Mouse (Mus musculus) bone marrow, adult 2 months (tissue): ENCODE measurements around the gene Slc25a20. TPM values are rescaled to one million over a fixed set of nuclear protein-coding genes. Genes with fewer than 3 reads are reported as not detected.

Source experiments
- H3K27ac ChIP-seq: fragments of 200-500 bp; 2 replicates; pipeline ENCODE4 v1.5.1; 2012; ENCODE audit warnings: low read depth, mild to moderate bottlenecking, control low read depth, inconsistent platforms, low read length; ENCODE audit not compliant: control insufficient read depth, poor library complexity, insufficient read depth
- H3K4me1 ChIP-seq: fragments of 200-500 bp; 2 replicates; pipeline ENCODE4 v1.6.1; 2011; ENCODE audit warnings: low read length; ENCODE audit not compliant: control insufficient read depth, insufficient read depth
- H3K4me3 ChIP-seq: fragments of 200-500 bp; replicated peaks from 2 replicates; pipeline ENCODE3; 2011; ENCODE audit warnings: mild to moderate bottlenecking, low read depth, low read length, control low read depth; ENCODE audit not compliant: control insufficient read depth
- CTCF ChIP-seq: fragments of 200-500 bp; IDR thresholded peaks from 2 replicates; pipeline ENCODE4 v1.5.1; 2011; ENCODE audit warnings: low read length, control low read depth; ENCODE audit not compliant: control insufficient read depth, insufficient read depth
- POLR2A ChIP-seq: fragments of 200-500 bp; IDR thresholded peaks from 2 replicates; pipeline ENCODE4 v1.6.1; 2011; ENCODE audit warnings: low read depth, mild to moderate bottlenecking, control low read depth, low read length, borderline replicate concordance; ENCODE audit not compliant: control insufficient read depth
- WGBS: fragments of 180-500 bp; shearing (Covaris S2); methylation state at CpG from one replicate; pipeline ENCODE4 v1.1.7; 2018; 5-methylcytosine and 5-hydroxymethylcytosine counted together
- polyA plus RNA-seq: library from polyadenylated mRNA; stranded (reverse); fragments of >200 nt; gene quantifications from 2 replicates; pipeline ENCODE4 v1.2.4, GENCODE M21; 2011; ENCODE audit warnings: low replicate concordance; ENCODE audit not compliant: missing spikeins, insufficient read depth, insufficient read length

The Slc25a20 gene
- polyA plus RNA-seq: 8.4 and 13.7 TPM in 2 replicates

DNA sequence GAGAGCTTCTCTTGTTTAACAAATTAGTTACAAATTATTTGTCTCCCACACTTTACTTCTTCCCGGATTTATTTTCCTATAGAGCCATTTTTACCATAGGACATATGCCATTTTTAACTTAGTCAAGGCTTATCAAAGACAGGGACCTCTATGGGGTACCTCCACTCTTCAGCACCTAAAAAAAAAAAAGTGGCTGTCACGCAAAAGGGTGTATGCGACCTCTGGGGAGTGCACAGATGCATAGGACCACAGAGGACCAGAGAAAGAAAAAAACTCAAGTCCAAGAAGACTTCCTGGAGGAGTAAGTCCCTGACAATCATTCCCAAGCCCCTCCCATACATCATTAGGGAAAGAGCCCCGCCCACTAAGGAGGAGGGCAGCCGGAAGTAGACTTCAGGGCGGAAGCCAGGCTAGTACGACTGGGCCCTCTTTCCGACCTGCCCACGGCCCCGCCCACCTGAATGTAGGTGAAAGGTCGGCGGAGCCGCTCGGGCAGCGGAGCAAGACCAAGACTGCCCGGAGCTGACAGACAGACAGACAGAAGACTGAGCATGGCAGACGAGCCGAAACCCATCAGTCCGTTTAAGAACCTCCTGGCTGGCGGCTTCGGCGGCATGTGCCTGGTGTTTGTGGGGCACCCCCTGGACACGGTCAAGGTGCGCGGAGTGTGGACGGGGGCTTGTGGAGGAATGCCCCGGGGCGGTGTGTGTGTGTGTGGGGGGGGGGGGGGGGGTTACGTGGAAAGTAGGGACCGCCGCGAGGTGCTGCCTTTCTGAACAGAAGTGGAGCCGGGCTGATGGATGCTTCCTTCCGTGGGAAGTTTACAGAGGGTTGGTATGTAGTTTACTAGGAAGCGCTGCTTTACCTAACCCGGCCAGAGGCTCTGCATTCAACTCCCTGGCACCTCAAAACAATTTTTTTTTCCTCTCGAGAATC lies at the start of gene Slc25a20:
Slc25a20 (plus strand) TSS at position 412 of the 936 bp plus-strand sequence.
- Histone ChIP-seq H3K4me1 (peaks cover 2% of the 10 kb centered on the region; the same call in 1 of the 2 replicates), H3K4me3 (peak within 1 kb of the TSS; percentile 85), H3K27ac (peak within 1 kb of the TSS; percentile 52; the same call in 1 of the 2 replicates)
- peak; percentile 11; the same call in 1 of the 2 replicates for TF ChIP-seq CTCF
- peak; percentile 53; the same call in 1 of the 2 replicates for TF ChIP-seq POLR2A
- whole genome bisulfite sequencing: 2% methylated on average over 33 of the region's 37 CpGs

DNA sequence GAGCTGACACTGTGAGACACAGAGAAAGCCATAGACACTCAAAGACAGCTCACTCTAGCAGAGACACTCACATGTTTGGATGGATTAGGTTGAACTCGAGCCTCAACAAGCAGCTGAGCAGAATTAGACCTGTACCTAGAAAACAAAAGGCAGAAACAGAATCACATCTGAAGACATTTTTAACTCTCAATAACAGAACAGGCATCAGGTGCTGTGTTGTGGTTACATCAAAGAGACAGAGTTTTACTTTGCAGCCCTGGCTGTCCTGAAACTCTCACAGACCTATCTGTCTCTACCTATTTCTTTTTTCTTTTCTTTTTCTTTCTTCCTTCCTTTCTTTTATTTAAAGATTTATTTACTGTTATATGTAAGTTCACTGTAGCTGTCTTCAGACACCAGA lies 44.6 kb upstream of the Slc25a20 start:
- no peak overlapping the region for H3K27ac ChIP-seq
- no peaks in the 10 kb centered on the region for H3K4me1 ChIP-seq
- WGBS: 90% methylated on average over 1 of the region's 1 CpGs
- no peak overlapping the region for H3K4me3 ChIP-seq
- TF ChIP-seq CTCF (no peak), POLR2A (no peak)

DNA sequence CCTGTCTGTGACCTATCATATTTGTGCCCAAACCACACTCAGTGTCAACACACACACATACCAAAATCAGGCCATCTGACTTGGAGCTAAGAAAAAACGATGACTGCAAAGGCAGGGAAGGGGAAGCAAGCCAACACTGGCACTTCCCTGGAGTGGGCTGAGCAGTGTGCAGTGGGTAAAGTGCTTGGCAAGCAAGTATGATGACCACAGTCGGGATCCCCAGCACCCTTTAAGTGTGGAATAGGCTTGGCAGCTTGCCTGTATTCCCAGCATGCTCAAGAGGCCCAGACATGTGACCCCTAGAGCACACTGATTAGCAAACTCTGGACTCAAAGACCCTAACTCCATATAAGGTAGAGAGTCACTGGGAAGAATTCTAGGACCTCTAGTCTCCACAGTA lies 35.4 kb upstream of the Slc25a20 start:
- WGBS: 63% methylated on average over 2 of the region's 2 CpGs
- Histone ChIP-seq H3K27ac (no peak overlapping the region), H3K4me1 (no peaks in the 10 kb centered on the region), H3K4me3 (no peak overlapping the region)
- TF ChIP-seq CTCF (no peak), POLR2A (no peak)

DNA sequence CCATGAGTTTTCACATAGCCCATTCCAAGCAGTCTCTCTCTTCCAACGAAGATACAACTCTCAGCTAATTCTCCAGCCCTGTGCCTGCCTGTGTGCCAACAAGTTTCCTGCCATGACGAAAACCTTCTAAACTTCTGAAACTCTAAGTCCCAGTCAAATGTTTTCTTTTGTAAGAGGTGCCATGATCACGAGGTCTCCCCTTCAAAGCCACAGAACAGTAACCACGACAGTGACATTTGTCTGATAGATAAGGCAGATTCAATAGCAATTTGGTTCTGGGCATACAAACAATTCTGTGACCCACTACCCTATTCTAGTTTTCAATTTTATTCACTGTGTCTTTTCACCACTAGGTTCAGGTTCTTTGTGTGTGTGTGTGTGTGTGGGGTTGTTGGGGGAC lies 33.7 kb upstream of the Slc25a20 start:
- 22% methylated on average over 4 of the region's 4 CpGs for WGBS
- TF ChIP-seq POLR2A (no peak), CTCF (no peak)
- Histone ChIP-seq H3K4me3 (no peak overlapping the region), H3K4me1 (no peaks in the 10 kb centered on the region), H3K27ac (no peak overlapping the region)

DNA sequence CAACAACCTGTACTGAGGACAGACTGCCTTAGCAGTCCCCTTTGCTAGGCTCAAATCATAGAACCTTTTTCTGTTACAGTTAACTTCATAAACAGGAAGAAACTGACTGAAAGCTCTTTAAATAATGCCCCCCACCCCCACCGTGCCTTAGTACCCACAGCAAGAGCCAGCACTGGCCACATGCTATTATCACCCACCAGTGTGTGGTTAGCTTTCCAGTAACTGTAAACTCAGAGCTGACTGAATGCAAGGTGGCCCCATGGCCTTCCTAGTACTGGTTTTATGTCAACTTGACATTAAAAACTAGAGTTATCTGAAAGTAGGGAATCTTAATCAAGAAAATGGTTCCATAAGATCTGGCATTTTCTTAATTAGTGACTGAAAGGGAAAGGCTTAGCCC lies 31.2 kb upstream of the Slc25a20 start:
- Histone ChIP-seq H3K4me3 (no peak overlapping the region), H3K27ac (no peak overlapping the region), H3K4me1 (no peaks in the 10 kb centered on the region)
- TF ChIP-seq POLR2A (no peak), CTCF (no peak)
- WGBS: 5% methylated on average over 1 of the region's 1 CpGs

DNA sequence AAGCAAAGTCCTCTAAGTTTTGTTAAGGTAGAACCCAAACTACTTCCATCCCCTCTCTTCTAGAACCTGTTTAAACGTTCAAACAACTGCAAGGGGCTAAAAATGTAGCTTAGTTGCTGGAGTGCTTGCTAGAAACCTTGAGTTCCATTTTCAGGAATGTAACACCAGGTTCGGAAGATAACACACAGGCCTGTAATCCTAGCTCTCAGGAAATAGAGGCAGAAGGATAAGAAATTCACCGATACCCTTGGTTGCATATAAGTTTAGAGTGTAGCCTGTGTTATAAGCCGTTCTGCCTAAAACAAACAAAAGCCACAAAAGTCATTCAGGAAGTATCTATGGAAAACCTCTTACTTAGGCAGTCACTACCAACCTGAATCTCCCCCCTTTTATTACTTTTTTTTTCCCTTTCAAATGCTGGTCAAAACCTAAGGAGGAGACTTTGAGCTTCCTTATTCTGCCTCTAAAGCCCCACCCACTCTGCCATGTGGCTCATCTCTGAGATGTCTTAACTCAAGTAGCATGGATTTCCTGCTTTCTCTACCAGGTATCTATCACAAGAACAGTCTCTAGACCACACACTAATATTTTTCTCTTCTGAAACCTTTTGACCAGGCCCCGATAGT lies 30.1 kb upstream of the Slc25a20 start:
- no peak overlapping the region for H3K4me3 ChIP-seq
- no peaks in the 10 kb centered on the region for H3K4me1 ChIP-seq
- WGBS: 47% methylated on average over 5 of the region's 5 CpGs
- no peak overlapping the region for H3K27ac ChIP-seq
- TF ChIP-seq POLR2A (no peak), CTCF (no peak)

DNA sequence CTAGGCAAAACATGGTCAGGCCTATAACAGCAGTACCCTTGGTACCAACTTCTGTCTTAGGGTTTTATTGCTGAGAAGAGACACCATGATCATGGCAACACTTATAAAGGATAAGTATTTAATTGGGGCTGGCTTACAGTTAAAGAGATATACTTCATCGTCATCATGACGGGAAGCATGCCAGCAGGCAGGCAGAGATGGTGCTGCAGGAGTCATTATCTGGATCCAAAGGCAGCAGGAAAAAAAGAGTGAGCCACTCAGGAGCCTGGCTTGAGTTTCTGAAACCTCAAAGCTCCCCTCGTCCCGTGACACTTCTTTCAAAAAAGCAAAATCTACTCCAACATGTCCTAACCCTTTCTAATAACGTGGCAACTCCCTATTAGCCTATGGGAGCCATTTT lies 29.5 kb upstream of the Slc25a20 start:
- H3K4me1 ChIP-seq: no peaks in the 10 kb centered on the region
- no peak overlapping the region for H3K4me3 ChIP-seq
- no peak overlapping the region for H3K27ac ChIP-seq
- WGBS: 61% methylated on average over 5 of the region's 5 CpGs
- TF ChIP-seq POLR2A: no peak
- no peak for TF ChIP-seq CTCF

DNA sequence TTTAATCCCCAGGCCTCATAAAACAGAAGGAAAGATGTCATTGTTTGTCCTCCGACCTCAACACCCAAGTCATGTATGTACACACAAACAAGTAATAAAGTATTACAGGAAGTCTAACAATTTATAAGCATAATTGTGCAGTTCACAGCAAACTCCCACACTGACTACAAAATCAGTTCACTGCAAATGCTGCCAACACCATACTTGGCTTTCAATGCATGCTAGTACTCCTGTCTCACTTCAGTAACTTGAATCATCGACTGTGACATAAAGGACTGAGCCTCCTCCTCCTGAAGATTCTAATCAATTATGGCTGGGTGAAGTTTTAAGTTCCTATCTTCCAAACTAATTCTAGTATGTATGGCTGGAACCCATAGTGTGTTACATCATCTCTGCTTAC lies 28.0 kb upstream of the Slc25a20 start:
- TF ChIP-seq CTCF (no peak), POLR2A (no peak)
- H3K4me3 ChIP-seq: no peak overlapping the region
- no peaks in the 10 kb centered on the region for H3K4me1 ChIP-seq
- no peak overlapping the region for H3K27ac ChIP-seq
- WGBS: 70% methylated on average over 2 of the region's 2 CpGs
